Mouse (Mus musculus) hematopoietic stem cell, adult 5-6 weeks (primary cell): ENCODE measurements around the gene Fibin. TPM values are rescaled to one million over a fixed set of nuclear protein-coding genes. Genes with fewer than 3 reads are reported as not detected.

Source experiments
- ATAC-seq, 2 experiments: fragments of 125-278 bp in 1 of 2; replicated peaks in 1 of 2; 2 replicates each; pipeline ENCODE4 v1.8.0; 2016 to 2017; ENCODE audit warnings: inconsistent platforms in 2 of 2, mild to moderate bottlenecking in 2 of 2, moderate number of reproducible peaks in 2 of 2, low read depth in 1 of 2, moderate TSS enrichment in 1 of 2; ENCODE audit not compliant: low FRiP score in 2 of 2, poor library complexity in 2 of 2, severe bottlenecking in 2 of 2, insufficient read depth in 1 of 2, low TSS enrichment in 1 of 2
- total RNA-seq: library from RNA; stranded (forward); fragments of 172-1452, 232-1000 nt; gene quantifications from 2 replicates; pipeline ENCODE4 v1.2.3, GENCODE M21; 2017

Gene Fibin
- total RNA-seq: not detected in 2 replicates

DNA sequence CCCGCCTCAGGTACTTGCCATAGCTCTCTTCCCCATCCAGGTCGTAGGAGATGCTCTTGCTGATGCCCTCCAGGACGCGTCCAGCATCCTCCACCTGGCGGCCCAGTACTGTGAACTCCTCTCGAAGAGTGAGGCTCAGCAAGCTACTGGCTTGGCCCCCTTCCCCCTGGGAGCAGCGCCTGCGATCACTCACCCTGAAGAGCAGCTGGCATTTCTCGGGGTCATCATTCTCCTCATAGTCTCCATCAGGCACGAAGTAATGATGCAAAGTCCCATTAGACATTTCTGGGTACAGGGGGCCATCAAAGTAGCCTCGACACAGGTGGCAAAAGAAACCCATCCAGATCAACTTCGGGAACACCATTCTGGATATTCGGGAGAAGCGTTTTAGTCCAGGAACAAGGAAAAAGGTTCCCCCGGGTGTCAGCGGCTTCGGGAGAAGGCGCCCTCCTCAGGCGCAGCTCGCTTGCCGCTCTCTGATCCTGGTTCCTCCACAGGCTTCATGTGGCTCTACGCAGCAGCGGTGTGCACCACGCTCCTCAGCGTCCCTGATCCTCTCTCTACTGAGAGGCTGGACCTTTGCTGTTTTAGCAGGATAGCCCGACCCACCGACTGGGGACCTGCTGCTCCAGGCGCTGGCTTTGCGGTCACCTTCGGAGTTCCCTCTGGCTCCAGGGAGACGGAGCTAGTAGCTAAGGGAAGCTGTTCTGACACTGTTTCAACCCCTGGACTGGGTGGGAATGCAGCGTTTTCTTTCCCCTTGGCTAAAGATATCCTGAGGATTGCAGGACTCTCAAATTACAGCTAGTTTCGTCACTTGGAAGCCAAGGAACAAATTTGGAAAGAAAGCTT, at the start of gene Fibin:
Gene Fibin (minus strand): TSS at position 752 of the 852 bp plus-strand sequence.
- no peak for ATAC-seq

DNA sequence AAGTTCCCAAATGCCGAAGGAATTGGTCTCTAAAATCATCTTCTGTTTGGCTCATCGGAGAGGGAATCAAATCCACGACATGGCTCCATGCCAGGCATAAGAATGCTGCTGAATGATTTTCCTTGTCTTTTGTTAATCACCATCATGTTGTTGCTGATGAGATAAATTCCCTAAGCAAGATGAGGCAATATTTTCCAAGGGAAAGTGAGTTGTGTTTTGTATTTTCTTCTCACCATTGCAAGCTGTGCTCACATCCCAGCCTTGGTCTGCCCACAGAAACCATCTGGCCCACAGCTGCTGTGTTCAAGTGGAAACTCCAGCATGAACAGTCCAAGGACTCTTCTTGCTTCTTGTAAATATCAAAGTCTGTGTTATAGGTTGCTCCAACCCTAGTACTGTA, 48.4 kb upstream of the Fibin start:
- ATAC-seq: no peak

DNA sequence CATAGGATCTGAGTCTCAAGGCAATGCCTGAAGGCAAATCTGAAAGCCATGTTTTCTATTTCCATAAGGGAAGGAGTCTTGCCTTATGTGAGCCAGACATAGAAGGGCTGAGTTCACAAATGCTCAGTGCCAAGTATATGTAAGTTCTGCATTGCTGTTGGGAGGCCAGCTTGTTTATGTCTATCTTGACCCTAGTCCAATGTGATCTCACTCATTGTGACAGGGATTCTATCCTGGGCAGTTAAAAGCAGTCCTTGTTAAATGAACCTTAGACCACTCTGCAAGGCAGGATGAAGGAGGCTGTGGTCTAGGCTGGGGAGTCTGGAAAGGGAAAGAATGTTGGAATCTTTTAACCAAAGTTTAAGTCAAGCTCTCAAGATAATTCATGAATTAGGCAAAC, 45.8 kb upstream of the Fibin start:
- no peak for ATAC-seq

DNA sequence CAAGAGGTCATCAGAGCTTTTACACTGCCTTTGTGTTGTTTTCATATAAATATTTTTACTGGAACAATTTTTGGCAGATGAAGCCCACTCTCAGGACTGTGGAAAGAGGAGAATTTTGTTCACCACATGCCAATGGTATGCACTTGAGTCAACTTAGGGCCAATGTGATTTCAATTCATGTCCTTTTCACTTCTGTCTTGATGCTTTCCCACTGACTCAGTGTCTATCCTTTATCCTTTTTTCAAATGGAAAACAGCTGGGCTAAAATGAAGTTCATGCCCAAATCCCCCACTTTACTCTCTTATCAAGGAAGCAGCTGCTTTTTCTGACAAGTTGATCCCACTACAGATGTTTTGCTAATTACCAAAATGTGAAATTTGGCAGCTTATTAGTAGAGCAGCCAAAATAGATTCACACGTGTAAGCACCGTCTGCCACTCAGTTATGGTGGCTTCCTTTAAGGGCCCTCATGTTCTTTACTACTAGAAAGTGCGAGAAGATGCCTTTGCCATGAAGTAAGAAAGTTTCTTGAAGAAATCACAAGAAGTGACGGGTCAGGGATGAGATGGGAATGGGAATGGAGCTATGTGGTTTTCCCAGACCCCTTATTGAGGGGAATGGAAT, 29.8 kb upstream of the Fibin start:
- ATAC-seq: no peak

DNA sequence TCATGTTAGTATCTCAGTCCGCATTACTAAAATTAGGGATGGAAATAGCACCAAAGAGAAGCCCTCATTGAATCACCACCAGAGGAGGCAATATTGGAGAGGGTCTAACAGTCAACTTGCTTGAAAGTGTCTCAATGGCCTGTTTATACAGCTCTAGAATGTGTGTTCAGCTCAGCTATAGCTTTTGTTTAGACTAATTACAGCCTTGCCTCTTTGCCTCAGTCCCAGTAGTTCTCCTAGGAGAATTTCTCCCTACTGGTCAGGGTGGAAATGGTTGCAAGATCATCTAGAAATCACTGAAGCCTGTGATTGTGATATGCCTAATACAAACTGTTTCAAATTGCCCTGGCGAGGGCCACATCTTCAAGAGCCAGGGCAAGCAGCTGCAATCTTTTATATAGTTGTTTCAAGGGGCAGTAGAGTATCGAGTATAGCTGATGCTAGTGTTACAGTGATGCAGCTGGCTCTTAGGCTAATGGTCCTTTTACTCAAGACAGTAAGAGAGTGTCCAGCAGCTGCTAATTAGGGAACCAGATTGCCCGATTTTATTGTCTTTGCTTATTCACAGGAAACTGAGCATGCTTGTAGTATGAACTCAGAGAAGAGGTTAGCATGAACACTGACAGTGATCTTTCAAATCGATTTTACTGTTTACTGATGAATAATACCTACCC, 27.9 kb upstream of the Fibin start:
- ATAC-seq: no peak

DNA sequence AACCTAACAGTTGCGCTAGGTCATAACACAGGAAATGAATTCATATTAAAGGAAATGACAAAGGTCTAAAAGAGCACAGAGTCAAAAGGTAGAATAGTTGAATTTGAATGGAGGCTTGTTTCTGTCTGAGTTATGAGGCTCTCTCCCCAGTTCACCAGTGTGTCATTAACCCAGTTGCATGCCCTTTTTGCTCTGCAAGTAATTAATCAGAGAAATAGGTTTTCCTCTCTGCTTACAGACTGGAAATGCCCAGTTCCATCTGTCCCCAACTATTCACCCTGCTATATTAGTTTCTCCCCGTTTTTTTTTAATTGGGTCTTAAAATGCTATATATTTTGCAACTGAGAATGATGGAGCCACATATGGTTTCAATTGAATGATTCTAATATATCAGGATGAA, 16.8 kb upstream of the Fibin start:
- no peak for ATAC-seq

DNA sequence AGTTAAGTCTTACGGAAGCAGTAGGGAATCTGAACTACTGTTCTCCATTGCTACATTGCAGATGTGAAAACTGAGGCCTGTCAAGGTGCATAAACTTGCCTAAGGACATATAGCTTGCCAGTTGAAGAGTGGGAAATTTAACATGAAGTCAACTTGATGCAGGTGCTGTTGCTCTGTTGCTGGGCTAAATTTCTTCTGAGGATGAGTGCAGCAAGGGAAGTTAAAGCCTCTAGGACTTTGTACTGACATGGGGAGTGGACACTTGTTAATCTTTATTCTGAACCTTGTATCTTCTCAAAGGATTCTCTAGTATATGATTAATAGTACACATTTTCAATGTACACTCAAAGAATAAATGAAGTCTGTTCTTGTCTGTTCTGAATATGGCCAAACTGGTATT, 13.7 kb upstream of the Fibin start:
- ATAC-seq: no peak

DNA sequence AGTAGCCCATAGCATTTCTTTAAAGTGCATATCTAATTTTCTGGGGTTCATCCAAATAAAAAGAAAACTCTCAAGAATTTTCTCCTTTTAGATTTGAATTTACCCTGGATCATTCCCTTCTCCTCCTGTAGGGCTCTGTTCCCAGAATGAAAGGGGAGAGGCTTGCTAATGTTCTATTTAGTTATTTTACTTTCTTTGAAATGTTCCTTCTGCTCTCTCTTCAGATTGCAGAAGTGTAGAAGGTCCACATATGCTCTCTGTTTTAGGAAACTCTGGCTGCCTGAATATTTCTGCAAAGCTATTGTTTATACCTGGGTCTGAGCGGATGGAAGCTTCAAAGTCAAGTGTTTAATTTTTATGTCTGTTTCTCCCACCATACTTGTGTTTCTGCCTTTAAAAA, 12.5 kb upstream of the Fibin start:
- ATAC-seq: no peak

DNA sequence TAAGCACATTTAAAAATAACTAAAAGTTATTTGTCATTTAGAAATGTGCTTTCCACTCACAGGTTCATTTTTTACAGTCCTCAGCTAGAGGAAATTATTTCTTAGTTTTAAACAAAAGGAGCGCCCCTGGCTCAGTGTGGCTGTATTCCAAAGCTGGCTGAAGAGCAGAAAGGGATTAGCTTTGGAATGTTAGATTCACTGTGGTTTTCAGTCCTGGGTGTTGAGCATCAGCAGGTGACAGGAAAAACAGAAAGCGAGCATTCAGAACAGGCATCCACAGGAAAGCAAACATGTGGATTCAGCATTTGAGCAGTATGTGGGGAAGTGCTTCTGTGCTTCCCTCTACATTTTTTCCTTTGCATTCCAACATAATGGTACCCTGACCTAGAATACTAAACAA, 10.2 kb upstream of the Fibin start:
- ATAC-seq: no peak

DNA sequence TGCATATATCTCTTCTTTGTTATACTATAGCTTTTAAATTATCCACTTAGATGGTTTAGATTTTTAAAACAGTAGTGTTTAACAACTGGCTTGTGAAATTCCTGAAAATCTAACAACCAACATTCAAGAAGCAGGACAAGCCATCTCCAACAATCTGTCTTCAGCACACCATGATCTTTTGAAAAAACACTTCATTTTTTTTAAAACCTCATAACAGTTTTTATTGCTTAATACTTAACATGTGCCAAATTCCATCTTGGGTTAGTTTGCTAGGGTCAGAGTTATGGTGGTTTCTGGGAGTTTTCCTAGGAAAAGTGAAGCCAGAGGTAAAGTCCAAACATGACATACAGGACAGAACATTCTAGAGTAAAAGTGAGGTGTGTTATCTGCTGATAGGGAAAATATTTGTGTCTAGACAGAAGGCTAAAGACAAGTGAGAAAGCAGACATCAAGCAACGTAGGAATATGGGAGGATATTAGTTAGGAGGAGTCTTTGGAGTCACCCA, 4.5 kb upstream of the Fibin start:
- ATAC-seq: no peak

DNA sequence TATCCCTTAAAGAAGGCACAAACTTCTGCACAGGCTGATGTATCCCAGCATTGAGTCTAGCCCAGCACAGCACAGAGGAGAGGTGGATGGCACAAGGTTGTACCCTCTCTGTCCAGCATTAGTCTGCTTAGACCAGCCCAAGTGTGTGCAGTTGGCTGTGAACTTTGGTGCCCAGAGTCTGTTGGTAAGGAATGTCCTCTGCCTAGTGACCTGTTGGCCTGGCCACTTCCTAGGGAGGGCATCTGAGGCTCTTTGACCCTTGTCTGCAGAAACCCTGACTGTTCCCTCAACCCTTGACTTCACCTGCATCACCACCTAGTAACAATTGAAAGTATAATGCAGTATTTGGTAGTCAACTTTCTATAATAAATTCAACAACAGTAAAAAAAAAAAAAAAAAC, 2.4 kb upstream of the Fibin start:
- ATAC-seq: no peak

DNA sequence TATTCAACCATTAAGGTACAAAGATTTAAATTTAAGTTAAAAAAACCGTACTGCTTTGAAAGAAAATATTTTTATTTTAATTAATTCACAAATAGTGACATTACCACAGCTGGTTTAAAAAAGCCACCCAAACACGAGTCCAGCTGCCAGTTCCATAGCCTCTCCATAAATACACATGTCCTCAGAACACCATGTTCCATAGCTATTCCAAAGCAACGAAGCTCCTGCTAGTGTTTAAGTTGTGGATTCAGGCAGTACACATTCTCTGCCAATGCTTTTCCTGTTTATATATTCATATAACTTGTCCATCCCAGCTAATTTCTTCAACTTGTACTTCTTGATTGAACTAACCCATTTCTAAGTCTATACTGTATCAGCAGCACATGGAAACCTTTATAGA, 872 bp upstream of the Fibin start:
- no peak for ATAC-seq

DNA sequence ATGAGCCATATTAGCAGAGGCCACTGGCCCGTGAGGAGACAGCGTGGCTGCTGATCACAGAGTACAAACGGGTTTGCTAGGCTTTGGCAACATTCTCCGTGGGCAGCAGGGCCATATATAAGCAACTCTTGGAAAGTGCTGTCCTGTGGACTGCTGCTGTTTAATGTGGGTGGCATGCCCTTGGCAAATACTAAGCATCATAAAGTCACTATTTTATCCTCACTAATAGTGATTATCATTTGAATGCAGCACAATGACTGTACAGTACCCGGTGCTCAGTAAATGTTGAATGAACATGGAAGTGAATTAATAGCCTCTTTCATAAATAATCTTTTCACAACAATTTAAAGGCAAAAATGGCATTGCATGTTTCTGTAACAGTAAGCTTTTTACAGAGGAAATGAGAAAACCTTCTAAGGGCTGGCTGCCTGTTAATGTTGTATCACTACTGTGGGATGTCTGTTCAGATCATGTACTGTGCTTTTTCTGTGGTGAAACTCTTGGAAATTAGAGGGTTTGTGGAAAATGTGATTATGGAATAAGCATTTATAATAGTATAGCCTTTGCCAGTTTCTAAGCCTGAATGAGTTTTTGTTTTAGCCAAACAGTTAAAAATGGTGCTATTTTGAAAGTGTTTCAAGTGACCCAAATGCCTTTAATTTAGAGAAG, 9.5 kb downstream of the Fibin start:
- ATAC-seq: no peak

DNA sequence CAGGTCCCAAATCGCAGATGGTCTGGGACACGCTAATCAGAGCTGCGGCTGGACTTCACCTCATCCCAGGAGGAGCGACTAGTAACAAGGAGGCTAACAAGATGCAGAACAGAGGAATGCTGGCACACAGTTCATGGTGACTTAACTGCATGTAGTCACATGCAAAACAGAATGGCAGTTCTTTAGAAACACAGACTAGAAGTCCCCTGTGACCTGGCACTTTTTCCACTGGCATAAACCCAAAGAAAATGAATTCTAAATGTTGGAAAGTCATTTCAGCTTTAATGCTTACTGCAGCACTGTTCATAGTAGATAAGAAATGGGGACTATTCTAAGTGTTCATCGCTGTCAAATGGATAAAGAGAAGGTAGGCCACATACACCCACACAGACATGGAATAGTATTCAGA, 11.1 kb downstream of the Fibin start:
- ATAC-seq: no peak

DNA sequence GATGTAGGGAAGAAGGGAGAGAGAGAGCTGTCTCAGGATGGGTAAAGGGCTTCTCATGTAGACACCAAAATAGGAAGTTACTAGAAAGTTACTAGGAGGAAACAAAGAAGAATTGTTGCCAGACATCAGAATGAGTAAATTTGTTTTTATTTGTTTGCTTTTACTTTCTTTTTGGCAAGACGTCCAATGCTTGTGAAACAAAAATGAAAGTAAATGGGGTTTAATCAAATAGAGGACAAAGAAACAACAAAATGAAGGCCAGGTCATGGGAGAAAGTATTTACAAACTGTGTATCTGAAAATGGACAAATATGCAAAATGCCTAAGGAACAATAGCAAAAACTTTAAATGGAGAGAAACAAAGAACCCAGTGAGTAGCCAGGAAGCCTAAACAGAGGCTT, 11.6 kb downstream of the Fibin start:
- ATAC-seq: no peak

DNA sequence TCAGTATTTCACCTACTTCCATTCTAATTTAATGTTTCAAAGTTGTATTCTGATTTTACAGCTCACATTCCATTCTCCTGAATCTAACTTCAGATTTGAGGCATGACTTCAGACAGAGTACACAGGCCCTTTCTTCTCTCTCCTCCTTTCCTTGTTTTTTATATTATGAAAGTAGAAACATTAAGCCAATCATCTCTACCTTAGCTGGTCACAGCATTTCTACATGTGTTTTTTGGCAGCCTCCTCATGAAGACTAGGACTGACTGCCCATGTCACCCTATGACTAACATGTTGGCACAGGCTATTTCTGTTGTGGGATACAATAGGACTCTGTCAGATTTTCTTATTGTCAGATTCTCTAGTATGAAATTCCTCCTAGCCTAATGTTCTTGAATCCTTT, 34.0 kb downstream of the Fibin start:
- no peak for ATAC-seq

DNA sequence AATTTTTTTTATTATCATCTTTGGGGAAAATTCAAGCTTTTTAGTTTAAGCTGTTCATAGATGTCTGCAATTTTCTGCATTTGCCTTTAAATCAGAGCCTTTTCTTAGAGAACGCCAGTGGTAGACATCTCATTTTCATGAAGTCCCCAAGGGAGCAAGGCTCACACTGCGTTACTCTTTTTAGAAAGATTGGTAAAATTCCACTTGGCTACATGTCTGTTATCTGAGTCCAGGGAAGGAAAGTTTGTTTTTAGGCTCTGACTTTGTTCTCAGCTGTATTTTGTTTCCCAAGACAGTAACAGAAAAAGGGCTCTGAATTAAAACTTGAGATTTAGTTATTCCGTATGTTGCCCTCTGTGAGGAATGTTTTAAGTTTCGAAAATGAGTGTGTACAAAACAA, 43.0 kb downstream of the Fibin start:
- ATAC-seq: no peak

DNA sequence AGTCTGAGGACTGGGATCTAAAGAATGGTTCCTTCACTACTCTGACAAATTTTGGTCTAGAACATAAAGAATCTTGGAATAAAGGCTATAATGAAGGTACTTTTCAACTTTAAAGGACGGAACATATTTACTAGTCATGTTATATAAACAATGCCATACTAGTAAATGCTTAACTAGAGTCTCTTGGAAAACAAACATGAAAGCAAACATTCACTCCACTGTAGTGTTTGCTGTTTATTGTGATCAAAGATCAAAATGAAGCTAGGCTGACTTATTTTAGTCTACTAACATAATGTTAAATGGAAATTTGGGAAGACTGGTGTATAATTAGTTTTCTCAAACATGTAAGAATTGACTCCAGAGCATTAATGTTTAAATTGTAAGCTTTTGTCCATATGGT, 43.7 kb downstream of the Fibin start:
- no peak for ATAC-seq
